Mouse (Mus musculus) neural tube, embryonic 15.5 days (tissue): ENCODE results near the gene Syngr3. TPM values are rescaled to one million over a fixed set of nuclear protein-coding genes. Genes with fewer than 3 reads are reported as not detected.
A peak's percentile ranks its signal among the peaks of the same experiment; 100 is the strongest.

Experiments
- ATAC-seq: fragments of 200-750 bp; cut with Nextera tagmentation; 2 replicates; pipeline ENCODE4 v1.8.0; 2017; ENCODE audit warnings: mild to moderate bottlenecking, moderate TSS enrichment, moderate library complexity; ENCODE audit not compliant: low FRiP score
- H3K27ac ChIP-seq: fragments of 300-500 bp; sonication (generic); replicated peaks from 2 replicates; pipeline ENCODE4 v1.5.1; 2015; ENCODE audit warnings: mild to moderate bottlenecking, inconsistent platforms
- H3K27me3 ChIP-seq: fragments of 300-500 bp; sonication (generic); replicated peaks from 2 replicates; pipeline ENCODE4 v1.6.1; 2015; ENCODE audit warnings: inconsistent platforms
- H3K36me3 ChIP-seq: fragments of 300-500 bp; sonication (generic); 2 replicates; pipeline ENCODE4 v1.6.1; 2015; ENCODE audit warnings: inconsistent platforms
- H3K4me1 ChIP-seq: fragments of 300-500 bp; sonication (generic); 2 replicates; pipeline ENCODE4 v1.6.1; 2015; ENCODE audit warnings: inconsistent platforms
- H3K4me2 ChIP-seq: fragments of 300-500 bp; sonication (generic); 2 replicates; pipeline ENCODE4 v1.6.1; 2015; ENCODE audit warnings: inconsistent platforms, mild to moderate bottlenecking, moderate library complexity
- H3K4me3 ChIP-seq: fragments of 300-500 bp; sonication (generic); replicated peaks from 2 replicates; pipeline ENCODE4 v1.5.1; 2015; ENCODE audit warnings: mild to moderate bottlenecking, inconsistent platforms
- H3K9ac ChIP-seq: fragments of 300-500 bp; sonication (generic); replicated peaks from 2 replicates; pipeline ENCODE4 v1.6.1; 2015; ENCODE audit warnings: mild to moderate bottlenecking, inconsistent platforms
- H3K9me3 ChIP-seq: fragments of 300-500 bp; sonication (generic); replicated peaks from 2 replicates; pipeline ENCODE4 v1.6.1; 2016; ENCODE audit warnings: inconsistent platforms
- WGBS: fragments of 180-500 bp; shearing (Covaris S2); methylation state at CpG from one replicate; pipeline ENCODE4 v1.1.7; 2015; ENCODE audit warnings: mixed read lengths; 5-methylcytosine and 5-hydroxymethylcytosine counted together
- polyA plus RNA-seq: library from polyadenylated mRNA; unstranded; fragments of >200 nt; fragmentation: Nextera tagmentation; extraction: Ambion mirVana; gene quantifications from 2 replicates; pipeline ENCODE4 v1.2.1, GENCODE M21; 2015

Syngr3 gene
- polyA plus RNA-seq, 1 experiment from 2014 or later: 242 TPM

- no peaks in the 10 kb centered on the region for H3K9me3 ChIP-seq
- no peaks in the 10 kb centered on the region for H3K27me3 ChIP-seq
- no peak overlapping the region for H3K27ac ChIP-seq
- H3K4me3 ChIP-seq: no peak overlapping the region
- 92% methylated on average over 14 of the region's 14 CpGs for WGBS
- H3K4me2 ChIP-seq: no peak overlapping the region
- H3K9ac ChIP-seq: no peak overlapping the region
- H3K36me3 ChIP-seq: peaks cover 19% of the 10 kb centered on the region
- no peak for ATAC-seq
- H3K4me1 ChIP-seq: peaks cover 7% of the 10 kb centered on the region
These were observed 47.8 kb downstream of the Syngr3 start for GRCm38 (mm10) chr17:24641944-24642343.

GRCm38 (mm10) chr17:24640581-24640980 is 49.2 kb downstream of the Syngr3 start:
- no peak overlapping the region for H3K27ac ChIP-seq
- H3K4me3 ChIP-seq: no peak overlapping the region
- peaks cover 19% of the 10 kb centered on the region for H3K36me3 ChIP-seq
- no peak for ATAC-seq
- H3K4me2 ChIP-seq: no peak overlapping the region
- peaks cover 7% of the 10 kb centered on the region for H3K4me1 ChIP-seq
- 97% methylated on average over 15 of the region's 15 CpGs for WGBS
- no peak overlapping the region for H3K9ac ChIP-seq
- no peaks in the 10 kb centered on the region for H3K9me3 ChIP-seq
- H3K27me3 ChIP-seq: no peaks in the 10 kb centered on the region

DNA sequence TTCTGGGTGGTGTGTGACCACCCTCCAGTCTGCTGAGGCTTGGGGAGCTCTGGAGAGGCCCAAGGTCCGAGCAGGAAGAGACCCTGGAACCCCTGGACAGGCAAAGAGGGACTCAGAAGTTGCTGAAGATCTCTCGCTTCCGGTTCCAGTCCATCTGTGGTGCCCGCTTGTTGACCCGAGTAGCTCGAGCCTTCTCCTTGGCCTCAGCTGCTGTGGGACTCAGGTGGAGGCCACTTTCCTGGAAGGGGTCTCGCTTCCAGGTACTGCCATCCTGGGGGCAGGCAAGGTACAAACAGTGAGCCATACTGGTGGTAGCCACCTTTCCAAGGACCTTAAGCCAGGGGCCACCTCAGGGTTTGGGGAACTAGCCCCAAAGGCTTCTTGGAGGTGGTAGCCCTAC is 49.6 kb downstream of the Syngr3 start:
- H3K4me3 ChIP-seq: no peak overlapping the region
- no peak for ATAC-seq
- no peak overlapping the region for H3K9ac ChIP-seq
- peaks cover 19% of the 10 kb centered on the region for H3K36me3 ChIP-seq
- no peak overlapping the region for H3K4me2 ChIP-seq
- H3K27ac ChIP-seq: peak overlapping the region; percentile 41; the same call in 1 of the 2 replicates
- H3K9me3 ChIP-seq: no peaks in the 10 kb centered on the region
- peaks cover 7% of the 10 kb centered on the region for H3K4me1 ChIP-seq
- no peaks in the 10 kb centered on the region for H3K27me3 ChIP-seq
- WGBS: 90% methylated on average over 7 of the region's 7 CpGs

DNA sequence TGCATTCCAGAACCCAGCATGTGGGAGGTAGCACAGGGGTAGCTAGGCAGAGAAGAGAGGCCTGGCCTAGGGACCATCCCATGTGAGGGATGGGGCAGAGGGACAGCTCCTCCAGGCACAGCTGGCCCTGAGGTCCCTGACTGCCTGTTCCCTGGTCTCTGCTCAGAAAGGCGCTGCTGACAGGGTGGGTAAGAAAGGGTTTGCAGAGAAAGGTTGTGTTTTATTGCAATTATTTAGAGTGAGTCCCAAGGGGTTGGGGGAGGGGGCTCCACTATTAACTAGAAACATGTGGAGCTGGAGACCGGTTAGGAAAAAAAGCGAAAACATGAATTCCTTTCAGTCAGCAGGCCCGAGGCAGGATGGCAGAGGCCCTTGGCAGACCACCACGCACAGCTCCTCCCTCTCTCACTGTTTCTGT is 50.2 kb downstream of the Syngr3 start:
- Histone ChIP-seq H3K36me3 (peaks cover 19% of the 10 kb centered on the region), H3K9me3 (no peaks in the 10 kb centered on the region), H3K4me2 (no peak overlapping the region), H3K4me3 (no peak overlapping the region), H3K9ac (no peak overlapping the region), H3K27ac (peak overlapping the region; percentile 41), H3K27me3 (no peaks in the 10 kb centered on the region), H3K4me1 (peaks cover 7% of the 10 kb centered on the region)
- no peak for ATAC-seq
- 62% methylated on average over 5 of the region's 5 CpGs for WGBS

DNA sequence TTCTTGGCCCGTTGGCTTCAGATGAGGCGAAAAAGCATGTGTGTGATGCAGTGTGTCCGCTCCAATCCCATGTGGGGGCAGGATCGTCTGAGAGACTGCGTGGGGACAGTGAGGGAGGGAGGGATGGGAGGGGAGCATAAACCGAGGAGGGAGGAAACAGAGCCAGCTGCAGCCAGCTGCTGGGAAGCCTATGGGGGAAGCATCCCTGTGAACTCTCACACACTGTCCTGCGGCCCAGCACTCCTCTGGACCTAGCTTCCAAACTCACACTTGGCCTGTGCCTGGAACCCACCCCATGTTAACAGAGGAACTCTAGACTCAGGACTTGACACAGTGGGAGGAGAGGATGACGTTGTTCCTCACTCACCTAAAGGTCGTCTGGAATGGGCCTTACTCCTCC is 50.9 kb downstream of the Syngr3 start:
- Histone ChIP-seq H3K9ac (no peak overlapping the region), H3K4me1 (peaks cover 10% of the 10 kb centered on the region), H3K4me2 (no peak overlapping the region), H3K36me3 (peaks cover 19% of the 10 kb centered on the region), H3K27me3 (no peaks in the 10 kb centered on the region), H3K4me3 (no peak overlapping the region), H3K27ac (peak overlapping the region; percentile 41), H3K9me3 (no peaks in the 10 kb centered on the region)
- no peak for ATAC-seq
- WGBS: 73% methylated on average over 9 of the region's 9 CpGs

DNA sequence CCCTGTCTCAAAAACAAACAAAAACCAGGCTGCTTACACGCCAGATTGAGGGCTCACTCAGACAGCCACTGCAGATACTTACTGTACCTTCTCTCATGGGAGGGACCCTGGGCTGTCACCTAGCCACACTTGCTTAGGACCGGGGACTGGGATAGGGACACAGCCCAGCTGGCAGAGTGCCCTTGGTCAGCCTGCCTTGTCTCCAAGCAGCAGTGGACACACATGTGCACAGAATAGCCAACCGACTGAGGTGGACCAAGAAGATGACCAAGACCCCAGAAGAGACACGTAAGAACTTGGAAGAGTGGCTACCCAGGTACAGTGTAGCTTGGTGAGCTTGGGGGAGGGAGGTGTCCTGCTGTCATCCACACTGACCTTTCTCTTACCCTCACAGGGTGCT is 51.5 kb downstream of the Syngr3 start:
- WGBS: 88% methylated on average over 4 of the region's 4 CpGs
- ATAC-seq: no peak
- Histone ChIP-seq H3K4me3 (no peak overlapping the region), H3K9me3 (no peaks in the 10 kb centered on the region), H3K27ac (no peak overlapping the region), H3K4me1 (peaks cover 16% of the 10 kb centered on the region), H3K4me2 (no peak overlapping the region), H3K36me3 (peaks cover 19% of the 10 kb centered on the region), H3K27me3 (no peaks in the 10 kb centered on the region), H3K9ac (no peak overlapping the region)

- ATAC-seq: no peak
- Histone ChIP-seq H3K27ac (no peak overlapping the region), H3K9ac (no peak overlapping the region), H3K4me1 (peaks cover 25% of the 10 kb centered on the region), H3K4me3 (no peak overlapping the region), H3K36me3 (peaks cover 17% of the 10 kb centered on the region), H3K4me2 (no peak overlapping the region), H3K9me3 (no peaks in the 10 kb centered on the region), H3K27me3 (no peaks in the 10 kb centered on the region)
- WGBS: 68% methylated on average over 5 of the region's 5 CpGs
These were observed 52.8 kb downstream of the Syngr3 start for GRCm38 (mm10) chr17:24636781-24637481.

- peaks cover 30% of the 10 kb centered on the region for H3K4me1 ChIP-seq
- WGBS: 98% methylated on average over 5 of the region's 5 CpGs
- no peak overlapping the region for H3K9ac ChIP-seq
- H3K4me2 ChIP-seq: no peak overlapping the region
- no peaks in the 10 kb centered on the region for H3K27me3 ChIP-seq
- no peak overlapping the region for H3K27ac ChIP-seq
- H3K9me3 ChIP-seq: no peaks in the 10 kb centered on the region
- ATAC-seq: no peak
- H3K36me3 ChIP-seq: peaks cover 12% of the 10 kb centered on the region
- no peak overlapping the region for H3K4me3 ChIP-seq
These were observed 54.1 kb downstream of the Syngr3 start for GRCm38 (mm10) chr17:24635694-24636093.

Other genes starting within 250 kb of the Syngr3 start
- 5.4 and 8.7 TPM in 2 replicates for gene Dnase1l2, start 246.8 kb downstream of the Syngr3 start, polyA plus RNA-seq
- gene E4f1, start 219.6 kb downstream of the Syngr3 start, polyA plus RNA-seq: 46.3 and 49.5 TPM in 2 replicates
- gene Pgp, start 219.6 kb downstream of the Syngr3 start, polyA plus RNA-seq: 76.1 and 79.7 TPM in 2 replicates
- 0.73 TPM in 1 of 2 replicates, not detected in the other for gene Bricd5, start 216.1 kb downstream of the Syngr3 start, polyA plus RNA-seq
- 29.5 and 33.1 TPM in 2 replicates for gene Mlst8, start 210.9 kb downstream of the Syngr3 start, polyA plus RNA-seq
- gene Caskin1, start 201.4 kb downstream of the Syngr3 start, polyA plus RNA-seq: 42.7 and 53.4 TPM in 2 replicates
- 83.2 and 89.4 TPM in 2 replicates for gene Traf7, start 162.0 kb downstream of the Syngr3 start, polyA plus RNA-seq
- gene Rab26, start 155.7 kb downstream of the Syngr3 start, polyA plus RNA-seq: 6.1 and 9.1 TPM in 2 replicates
- 31.2 and 31.7 TPM in 2 replicates for gene Pkd1, start 140.1 kb downstream of the Syngr3 start, polyA plus RNA-seq
- gene Tsc2, start 57.3 kb downstream of the Syngr3 start, polyA plus RNA-seq: 60.6 and 68.8 TPM in 2 replicates
- 8.3 and 10.0 TPM in 2 replicates for gene Nthl1, start 57.3 kb downstream of the Syngr3 start, polyA plus RNA-seq
- 60.2 and 65.7 TPM in 2 replicates for gene Slc9a3r2, start 39.6 kb downstream of the Syngr3 start, polyA plus RNA-seq
- 0.42 and 0.51 TPM in 2 replicates for gene Npw, start 31.5 kb downstream of the Syngr3 start, polyA plus RNA-seq
- gene Zfp598, start 20.3 kb downstream of the Syngr3 start, polyA plus RNA-seq: 19.2 and 20.5 TPM in 2 replicates
- 36.5 and 37.9 TPM in 2 replicates for gene Gfer, start 6.2 kb upstream of the Syngr3 start, polyA plus RNA-seq
- 1.9 and 3.9 TPM in 2 replicates for gene Noxo1, start 6.3 kb upstream of the Syngr3 start, polyA plus RNA-seq
- gene Tbl3, start 17.7 kb upstream of the Syngr3 start, polyA plus RNA-seq: 55.6 and 66.5 TPM in 2 replicates
- 0.15 TPM in 1 of 2 replicates, not detected in the other for gene Rnf151, start 28.1 kb upstream of the Syngr3 start, polyA plus RNA-seq
- 729 and 914 TPM in 2 replicates for gene Rps2, start 28.2 kb upstream of the Syngr3 start, polyA plus RNA-seq
- gene Ndufb10, start 34.5 kb upstream of the Syngr3 start, polyA plus RNA-seq: 302 and 304 TPM in 2 replicates
- 0.10 and 0.19 TPM in 2 replicates for gene Rpl3l, start 37.9 kb upstream of the Syngr3 start, polyA plus RNA-seq
- gene Msrb1, start 46.7 kb upstream of the Syngr3 start, polyA plus RNA-seq: 23.2 and 24.4 TPM in 2 replicates
- 0.37 and 0.38 TPM in 2 replicates for gene Hs3st6, start 63.0 kb upstream of the Syngr3 start, polyA plus RNA-seq
- not detected in 2 replicates for gene Meiob, start 114.3 kb upstream of the Syngr3 start, polyA plus RNA-seq
- gene Hagh, start 150.2 kb upstream of the Syngr3 start, polyA plus RNA-seq: 74.7 and 78.9 TPM in 2 replicates
- 26.0 and 26.4 TPM in 2 replicates for gene Fahd1, start 160.4 kb upstream of the Syngr3 start, polyA plus RNA-seq
- gene Igfals, start 176.0 kb upstream of the Syngr3 start, polyA plus RNA-seq: 0.06 and 0.78 TPM in 2 replicates
- gene Nubp2, start 196.4 kb upstream of the Syngr3 start, polyA plus RNA-seq: 63.2 and 68.9 TPM in 2 replicates
- 77.6 and 84.2 TPM in 2 replicates for gene Spsb3, start 196.7 kb upstream of the Syngr3 start, polyA plus RNA-seq
- gene Eme2, start 205.1 kb upstream of the Syngr3 start, polyA plus RNA-seq: 27.9 and 31.3 TPM in 2 replicates
- gene Mrps34, start 205.2 kb upstream of the Syngr3 start, polyA plus RNA-seq: 89.0 and 89.5 TPM in 2 replicates
- 92.9 and 105 TPM in 2 replicates for gene Nme3, start 206.5 kb upstream of the Syngr3 start, polyA plus RNA-seq
- 82.3 and 87.2 TPM in 2 replicates for gene Mapk8ip3, start 247.0 kb upstream of the Syngr3 start, polyA plus RNA-seq